Mouse (Mus musculus): ENCODE data around the gene Ssbp3.
A peak's percentile ranks its signal among the peaks of the same experiment; 100 is the strongest.

Gene Ssbp3

DNA sequence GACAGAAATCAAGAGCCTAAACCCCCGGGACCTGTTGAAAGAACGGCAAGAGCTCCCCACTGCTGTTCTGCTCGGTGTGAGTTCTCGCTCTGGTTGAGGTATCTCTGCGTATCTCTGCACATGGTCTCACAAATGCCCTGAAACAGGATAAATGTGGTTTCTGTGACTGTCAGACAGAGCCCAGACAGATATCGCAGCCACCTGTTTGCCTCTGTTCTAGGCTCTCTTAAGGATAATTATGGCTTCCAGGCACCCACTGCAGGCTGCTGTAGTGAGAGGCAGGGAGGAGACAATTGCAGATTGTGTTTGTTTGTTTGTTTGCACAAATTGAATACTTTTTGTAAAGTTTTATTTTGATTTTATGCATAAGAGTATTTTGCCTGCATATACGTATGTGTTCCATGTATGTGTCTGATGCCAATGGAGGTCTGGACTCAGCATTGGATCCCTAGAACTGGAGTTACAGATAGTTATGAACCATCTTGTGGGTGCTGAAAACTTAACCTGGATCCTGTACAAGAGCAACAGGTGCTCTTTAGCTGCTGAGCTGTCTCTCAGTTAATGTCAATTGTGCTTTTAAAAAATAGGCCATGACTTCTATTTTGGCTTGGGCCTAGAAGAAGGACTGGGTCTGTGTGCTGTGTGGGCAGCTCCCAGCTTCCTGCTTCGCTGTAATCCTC lies 101.0 kb downstream of the Ssbp3 start:
- no peak for DNase-seq (ENCODE audit: low spot score)

DNA sequence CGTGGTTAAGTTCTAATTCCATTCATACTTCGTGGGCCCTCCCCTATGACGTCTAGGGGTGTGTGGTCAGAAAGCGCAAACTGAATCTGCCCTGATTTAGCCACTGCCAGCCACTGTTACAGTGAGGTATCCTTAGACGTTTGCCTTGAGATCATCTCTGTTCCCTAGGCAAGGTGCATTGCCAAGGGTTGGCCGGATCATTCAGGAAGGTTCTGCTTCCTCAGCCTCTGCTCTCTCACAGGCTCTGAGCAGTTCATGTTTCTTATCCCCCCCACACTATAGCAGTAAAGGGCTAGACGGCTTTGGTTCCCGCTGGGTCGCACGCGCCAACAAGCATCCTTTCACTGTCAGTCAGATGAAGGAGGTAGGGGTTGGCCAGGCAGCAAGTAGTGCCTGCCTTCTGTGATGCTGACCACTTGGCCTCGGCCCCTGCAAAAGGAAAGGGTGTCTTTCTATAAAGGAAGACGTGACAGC lies 101.5 kb downstream of the Ssbp3 start:
- no peak for DNase-seq (ENCODE audit: low spot score)

DNA sequence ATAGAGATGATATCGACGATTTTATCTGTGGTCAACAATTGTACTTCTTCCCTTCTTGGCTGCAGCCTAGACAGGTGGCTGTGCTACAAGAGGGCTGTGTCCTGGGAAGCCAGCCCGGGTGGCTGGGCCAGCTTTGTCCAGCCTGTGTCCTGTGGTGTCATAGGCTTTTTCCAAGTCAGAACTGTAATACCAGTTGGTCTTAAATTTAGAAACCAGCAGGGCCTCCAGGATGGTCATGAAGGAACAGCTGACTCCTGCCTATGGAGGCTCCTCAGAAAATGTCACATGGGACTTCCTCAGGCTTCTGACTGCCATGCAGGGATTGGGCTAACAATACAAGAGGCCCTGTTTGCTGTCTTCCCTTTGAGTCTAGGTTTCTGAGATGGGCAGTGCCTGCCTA lies 102.1 kb downstream of the Ssbp3 start:
- DNase-seq (ENCODE audit: low spot score): no peak

DNA sequence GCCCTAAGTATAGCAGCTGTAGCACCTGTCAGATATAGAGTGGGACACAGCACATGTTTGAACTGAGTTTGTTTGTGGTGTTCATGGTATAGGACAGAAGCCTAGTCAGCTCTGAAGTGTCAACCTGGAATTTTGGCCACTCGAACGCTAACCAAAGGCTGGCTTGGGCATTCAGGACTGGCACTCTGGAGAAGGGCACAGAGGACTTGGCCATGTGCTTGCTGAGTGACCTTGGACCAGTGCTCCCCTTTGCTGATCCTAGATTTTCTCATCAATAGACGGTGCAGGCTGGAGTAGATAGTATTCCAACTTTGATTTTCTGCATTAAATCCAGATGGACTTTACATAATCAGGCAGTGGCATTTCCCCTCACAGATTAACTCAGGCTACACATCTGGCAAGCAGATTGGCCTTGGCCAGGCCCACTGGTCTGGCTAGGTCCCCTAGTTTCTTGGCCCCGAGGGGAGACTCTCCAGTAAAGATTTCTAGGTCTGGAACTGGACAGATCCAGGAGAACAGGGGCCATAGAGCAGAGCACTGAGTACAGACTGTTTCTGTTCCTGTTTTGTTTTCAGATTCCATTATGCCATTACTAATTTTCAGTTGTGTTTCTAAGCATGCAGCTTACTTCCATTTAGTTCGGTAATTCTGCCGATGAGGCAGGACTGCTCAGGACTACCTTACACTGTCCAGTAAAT lies 102.8 kb downstream of the Ssbp3 start:
- no peak for DNase-seq (ENCODE audit: low spot score)

DNA sequence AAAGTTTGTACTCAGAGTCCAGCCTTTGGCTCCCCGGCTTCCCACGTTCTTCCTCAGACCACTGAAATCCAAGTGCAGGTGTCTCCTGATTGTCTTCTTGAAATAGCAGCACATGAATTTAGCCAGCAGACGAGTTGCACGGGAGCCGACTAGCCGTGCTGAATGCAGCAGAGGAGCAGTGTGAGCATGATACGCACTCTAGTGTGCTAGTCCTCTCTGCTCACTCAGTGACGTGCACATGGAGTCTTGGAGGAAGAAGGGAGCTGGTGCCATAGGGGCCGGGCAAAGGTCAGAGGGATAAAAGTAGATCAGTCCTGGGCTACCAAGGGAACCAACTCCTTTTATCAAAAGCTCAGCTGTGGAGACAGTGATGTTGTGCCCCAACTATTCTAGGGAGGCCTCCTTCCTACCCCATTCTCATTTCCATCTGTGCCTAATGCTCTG lies 103.3 kb downstream of the Ssbp3 start:
- DNase-seq (ENCODE audit: low spot score): no peak

DNA sequence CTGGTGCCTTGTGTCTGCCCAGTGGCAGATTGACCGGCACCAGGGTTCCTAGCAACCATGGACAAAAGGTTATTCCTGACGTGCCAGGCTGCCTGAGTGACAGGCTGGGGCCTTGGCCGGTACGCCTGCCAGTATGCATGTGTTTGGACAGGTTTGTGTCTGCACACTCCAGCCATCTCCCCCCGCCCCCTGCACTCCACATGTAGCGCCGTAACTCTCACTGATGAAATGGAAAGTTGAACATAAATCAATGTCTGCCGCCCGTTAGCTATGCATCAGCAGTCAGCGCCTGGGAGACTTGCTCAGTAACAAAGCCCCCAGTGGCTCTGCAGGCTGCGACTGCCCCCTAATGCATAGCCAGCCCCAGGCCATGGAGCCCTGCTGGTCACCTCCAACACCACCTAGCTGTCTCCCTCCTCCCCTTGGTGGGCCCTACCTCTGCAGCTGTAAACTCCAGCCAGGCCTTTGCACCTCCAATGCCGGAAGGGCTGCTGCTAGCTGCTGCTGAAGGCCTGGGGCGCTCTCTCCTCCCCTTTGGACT lies 105.5 kb downstream of the Ssbp3 start:
- no peak for DNase-seq (ENCODE audit: low spot score)

DNA sequence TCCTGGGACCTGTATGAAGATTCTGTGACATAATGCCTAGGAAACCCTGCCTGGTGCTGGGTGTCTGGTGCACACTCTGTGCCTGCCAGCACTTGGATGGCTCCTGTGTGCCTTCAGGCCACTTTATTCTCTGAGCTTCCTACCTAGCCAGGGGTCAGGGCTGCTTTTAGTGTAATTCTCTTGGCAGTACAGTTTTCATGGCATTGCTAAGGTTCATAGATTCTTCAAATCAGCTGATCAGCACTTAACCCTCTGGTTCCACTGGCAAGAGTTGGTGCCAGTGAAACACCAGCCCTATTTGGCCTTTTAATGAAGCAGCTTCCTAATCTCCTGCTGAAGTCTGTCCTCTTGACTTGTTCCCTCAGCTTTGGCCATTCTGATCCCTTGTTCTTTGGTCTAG lies 106.8 kb downstream of the Ssbp3 start:
- no peak for DNase-seq (ENCODE audit: low spot score)

DNA sequence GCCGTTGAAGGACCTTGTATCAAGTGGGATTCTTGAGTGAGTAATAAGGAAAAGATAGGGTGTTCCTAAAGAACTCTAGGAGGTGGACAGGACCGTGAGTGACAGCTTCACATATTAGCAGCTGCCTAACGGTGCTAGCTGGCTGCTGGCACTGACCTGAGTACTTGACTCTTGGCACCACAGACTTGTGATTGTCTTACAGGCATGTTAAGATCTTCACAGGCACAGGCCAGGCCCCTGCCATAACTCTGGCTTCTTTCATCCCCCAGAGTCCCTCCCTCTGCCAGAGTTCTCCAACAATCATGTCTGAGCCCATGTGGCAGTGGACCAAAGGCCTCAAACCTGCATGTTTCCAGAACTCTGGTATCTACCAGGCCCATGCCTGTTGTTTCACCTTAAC lies 108.0 kb downstream of the Ssbp3 start:
- DNase-seq (ENCODE audit: low spot score): no peak

DNA sequence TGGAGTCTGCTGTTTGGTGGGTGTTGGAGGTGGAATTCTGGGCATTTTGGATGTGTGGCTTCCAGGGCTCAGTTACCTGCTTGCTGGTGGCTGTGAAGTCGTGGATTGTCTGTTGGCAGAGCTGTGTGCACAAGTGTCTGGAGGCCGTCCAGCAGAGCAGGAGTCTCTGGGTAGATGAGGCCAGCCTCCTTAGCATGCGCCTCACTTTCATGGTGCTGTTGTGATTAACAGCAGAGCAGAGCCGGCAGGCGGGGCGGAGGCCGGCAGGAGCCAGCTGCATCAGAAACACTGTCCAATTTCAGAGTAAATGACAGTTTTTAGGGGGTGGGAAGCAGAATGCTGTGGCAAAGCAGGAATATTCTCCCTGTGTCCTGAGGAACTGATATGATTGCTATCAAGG lies 108.5 kb downstream of the Ssbp3 start:
- no peak for DNase-seq (ENCODE audit: low spot score)

DNA sequence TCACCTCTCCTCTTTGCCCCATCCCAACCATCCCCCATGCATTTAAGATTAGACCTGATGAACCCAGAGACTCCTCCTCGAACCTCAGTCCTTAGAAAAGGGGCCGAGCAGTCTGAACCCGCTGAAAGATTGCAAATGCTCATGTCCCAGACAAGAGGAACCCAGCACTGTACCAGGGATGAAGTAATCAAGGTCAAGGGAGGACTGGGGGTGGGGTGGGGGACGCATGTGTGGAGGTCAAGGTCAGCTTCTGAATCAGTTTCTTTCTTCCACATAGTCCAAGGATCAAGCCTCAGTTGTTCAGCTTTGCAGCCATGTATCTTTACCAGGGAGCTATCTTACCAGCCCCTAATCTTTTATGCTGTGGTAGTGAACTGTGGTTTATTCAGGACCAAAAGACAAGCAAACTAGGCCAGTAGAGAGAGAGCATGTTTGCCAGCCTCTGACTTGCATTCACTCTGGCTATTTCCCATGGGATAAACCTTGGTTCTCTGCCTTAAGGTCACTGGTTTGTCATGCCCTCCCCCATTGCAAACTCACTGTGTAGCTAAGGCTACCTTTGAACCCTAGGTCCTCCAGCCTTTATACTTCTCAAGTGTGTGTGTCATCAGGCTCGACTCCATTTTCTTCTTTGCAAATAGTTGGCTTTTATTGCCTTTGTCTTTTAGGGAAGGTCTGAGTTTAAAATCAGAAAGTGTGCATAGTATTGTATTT lies 109.9 kb downstream of the Ssbp3 start:
- no peak for DNase-seq (ENCODE audit: low spot score)

DNA sequence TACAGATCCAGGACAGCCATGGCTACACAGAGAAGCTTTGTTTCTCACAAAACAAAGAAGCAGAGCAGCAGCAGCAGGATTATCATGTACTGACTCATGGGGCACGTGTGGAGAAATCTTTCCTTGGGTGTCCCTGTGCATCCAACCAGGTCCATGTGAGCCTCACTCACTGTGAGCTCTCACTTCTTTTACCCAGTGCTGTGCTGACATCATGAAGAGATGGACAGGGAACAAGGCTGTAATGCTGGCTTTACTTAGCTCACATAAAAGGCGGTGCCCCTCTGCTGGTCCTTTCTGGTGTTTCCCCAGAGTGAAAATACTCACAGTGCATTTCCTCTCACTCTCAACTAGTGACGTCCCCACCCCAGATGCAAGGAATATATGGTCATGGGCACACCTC lies 111.0 kb downstream of the Ssbp3 start:
- DNase-seq (ENCODE audit: low spot score): no peak

DNA sequence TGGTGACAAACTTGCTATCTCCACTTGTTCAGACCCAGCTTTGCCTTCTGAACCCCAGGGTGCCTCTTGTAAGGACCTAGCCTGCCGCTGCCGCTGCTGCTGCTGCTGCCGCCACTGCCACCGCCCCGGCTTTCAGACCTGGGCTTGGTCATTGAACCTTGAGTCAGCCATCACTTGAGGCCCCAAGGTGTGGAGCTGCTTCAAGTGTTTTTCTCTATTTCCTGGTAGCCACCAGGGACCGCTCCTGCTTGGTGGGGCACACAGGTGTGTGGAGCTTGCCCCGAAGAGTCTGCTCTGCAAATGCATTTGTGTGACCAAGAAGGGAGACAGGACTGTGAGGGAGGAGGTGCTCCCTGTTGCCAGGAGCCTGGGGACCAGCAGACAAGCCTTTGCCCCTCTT lies 114.4 kb downstream of the Ssbp3 start:
- no peak for DNase-seq (ENCODE audit: low spot score)

DNA sequence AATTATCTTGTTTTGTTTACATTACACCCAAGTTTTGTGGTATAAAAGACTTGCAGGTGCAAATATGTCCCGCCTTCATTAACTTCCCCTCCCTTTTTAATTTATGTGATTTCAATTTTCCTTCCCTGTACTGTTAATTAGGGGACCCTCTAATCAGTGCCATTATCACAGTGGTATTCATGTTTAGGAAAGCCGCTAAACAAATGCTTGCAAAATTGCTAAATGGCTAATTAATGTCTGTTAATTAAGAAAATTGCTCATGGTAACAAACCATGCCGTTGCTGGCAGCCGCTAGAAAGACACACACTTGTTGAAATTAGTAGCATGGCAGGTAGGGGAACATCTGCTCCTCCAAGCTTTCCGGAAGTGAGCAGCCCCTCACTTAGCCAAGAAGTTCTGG lies 114.9 kb downstream of the Ssbp3 start:
- DNase-seq (ENCODE audit: low spot score): no peak

DNA sequence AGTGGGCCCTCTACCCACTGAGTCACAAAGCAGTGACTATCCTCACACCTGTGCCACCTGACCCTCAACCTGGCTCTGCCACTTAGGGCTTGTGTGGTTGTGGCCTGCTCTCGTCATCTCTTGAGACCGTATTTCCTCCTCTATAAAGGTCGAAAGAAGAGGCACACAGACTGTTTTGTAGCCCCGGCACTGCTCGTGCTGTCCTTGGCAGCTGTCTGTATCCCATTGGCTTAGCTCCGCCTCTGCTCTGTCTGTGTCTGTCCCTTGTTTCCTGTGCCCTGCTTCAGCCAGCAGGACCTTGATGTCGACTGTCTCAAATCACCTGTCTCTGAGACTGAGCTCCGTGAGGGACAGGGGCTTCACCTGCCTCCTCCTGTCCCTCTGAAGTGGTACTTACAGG lies 116.0 kb downstream of the Ssbp3 start:
- no peak for DNase-seq (ENCODE audit: low spot score)

DNA sequence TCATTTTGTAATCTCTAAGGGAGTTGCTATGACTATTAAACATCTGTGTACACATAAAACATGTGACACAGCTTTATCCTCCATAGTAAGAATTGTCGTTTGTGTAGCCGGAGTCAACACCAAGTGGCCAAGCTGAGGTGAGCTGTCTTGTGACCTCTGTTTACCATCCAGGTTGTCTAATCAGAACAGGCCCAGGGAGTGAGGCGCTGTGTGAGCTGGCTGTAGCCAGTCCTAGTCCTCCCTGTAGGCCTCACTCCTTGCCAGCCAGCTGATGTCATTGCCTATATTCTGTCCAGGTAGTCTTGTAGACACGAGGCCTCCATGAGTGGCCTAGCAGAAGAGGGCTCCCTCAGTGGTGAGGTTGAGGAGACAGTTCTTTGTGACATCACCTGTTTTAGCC lies 125.2 kb downstream of the Ssbp3 start:
- DNase-seq (ENCODE audit: low spot score): no peak

DNA sequence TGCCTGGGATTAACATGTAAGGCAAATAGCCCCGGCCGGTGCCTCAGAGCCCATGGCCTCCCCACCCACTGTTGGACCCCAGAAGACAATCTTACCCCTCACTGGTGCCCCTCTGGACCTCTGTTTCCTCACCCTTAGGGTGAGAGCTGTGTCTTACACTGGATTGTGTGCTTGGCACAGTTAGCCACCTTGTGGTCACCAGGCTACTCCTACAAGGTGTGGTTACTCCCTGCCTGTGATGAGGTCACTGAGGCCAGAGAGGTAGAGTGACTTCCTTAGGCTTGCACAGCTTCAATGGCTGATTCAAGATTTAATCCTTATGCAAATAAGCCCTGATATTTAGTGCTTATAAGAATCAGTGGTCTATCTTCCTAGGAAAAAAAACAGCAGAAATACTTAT lies 126.5 kb downstream of the Ssbp3 start:
- no peak for DNase-seq (ENCODE audit: low spot score)

DNA sequence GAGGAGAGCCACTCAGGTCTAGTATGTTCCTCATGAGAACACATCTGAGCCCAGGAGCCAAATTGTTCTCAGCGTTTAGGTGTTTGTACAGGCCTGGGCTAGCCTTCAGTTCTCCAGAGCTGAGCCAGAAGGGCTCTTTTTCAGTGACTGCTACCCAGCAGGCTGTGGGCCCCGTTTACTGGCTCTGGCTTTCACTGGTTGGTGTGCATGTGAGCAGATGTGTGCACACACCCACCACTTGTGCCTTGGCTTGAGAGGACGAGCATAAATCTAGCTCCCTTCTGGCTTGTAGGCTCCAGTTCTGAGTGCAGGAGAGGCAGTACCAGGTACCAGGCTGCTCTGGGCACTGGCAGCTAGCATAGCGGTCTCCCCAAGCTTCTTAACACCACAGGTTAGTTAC lies 127.8 kb downstream of the Ssbp3 start:
- DNase-seq (ENCODE audit: low spot score): no peak

DNA sequence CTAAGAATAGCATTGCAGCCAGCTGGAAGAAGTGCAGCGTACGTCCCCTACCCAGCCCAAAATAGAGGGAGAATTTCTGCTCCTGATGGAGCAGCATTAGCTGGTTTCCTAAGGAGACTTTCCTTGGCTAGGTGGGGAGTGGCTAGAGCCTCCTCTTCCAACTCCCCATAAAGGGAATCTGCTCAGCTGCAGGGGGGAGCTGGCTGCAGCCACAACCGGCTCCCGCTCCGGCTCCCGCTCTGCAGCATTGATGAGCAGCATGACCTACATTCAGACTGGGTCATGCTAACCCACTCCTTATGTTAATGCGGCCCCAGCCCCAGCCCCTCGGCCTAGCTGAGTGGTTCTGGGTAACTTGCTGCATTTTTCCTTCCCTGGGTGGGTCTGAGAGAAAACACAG lies 128.8 kb downstream of the Ssbp3 start:
- no peak for DNase-seq (ENCODE audit: low spot score)

DNA sequence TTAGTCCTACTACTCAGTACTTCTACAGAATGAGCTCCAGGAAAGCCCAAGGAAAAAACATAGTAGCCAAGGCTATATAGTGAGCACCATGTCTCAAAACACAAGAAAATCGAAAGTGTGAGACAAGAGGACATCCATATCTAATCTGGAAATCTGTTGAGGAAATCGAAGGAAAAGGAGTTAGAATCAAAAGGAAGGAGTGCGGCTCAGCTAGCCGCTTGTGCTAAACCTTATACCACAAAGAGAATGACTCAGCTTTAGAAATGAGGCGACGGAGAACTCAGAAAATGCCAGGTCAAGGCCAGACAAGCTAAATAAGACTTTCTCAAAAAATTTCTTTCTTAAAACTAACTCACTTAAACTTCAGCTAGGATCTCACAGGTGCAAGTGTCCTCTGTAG lies 131.8 kb downstream of the Ssbp3 start:
- no peak for DNase-seq (ENCODE audit: low spot score)

DNA sequence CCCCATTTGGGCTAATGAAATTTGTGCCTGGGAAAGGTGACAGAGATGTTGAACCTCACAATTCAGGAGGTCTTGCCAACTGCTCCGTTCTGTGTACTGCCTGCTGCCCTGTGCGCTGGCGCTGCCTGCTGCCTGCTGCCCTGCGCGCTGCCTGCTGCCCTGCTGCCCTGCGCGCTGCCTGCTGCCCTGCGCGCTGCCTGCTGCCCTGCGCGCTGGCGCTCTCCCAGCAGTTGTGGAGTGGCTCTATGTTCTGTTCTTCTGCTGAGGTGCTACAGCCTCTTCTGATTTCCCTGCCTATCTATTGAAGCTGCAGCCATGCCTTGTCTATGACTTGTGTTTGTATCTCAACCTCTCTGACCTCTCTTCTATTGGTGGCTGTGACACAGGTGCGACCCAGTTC lies 134.7 kb downstream of the Ssbp3 start:
- no peak for DNase-seq (ENCODE audit: low spot score)

DNA sequence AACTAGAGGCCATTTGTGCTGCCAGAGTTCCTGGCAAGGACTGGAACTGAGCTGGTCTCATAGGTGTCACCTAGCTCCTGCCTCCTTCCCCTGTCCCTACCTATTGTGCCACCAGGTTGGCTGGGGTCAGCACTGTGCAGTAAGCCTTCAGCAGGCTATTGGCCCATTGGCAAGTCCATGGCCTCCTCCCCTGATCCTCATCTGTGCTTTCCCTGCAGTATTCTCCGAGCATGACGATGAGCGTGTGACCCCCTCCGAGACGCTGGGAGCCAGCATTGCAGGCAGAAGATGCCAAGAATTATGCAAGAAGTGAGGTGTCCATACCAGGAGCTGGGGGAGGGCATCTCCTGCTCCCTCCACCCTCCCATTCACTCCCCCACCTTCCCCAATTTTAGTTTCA lies 137.3 kb downstream of the Ssbp3 start:
- no peak for DNase-seq (ENCODE audit: low spot score)

DNA sequence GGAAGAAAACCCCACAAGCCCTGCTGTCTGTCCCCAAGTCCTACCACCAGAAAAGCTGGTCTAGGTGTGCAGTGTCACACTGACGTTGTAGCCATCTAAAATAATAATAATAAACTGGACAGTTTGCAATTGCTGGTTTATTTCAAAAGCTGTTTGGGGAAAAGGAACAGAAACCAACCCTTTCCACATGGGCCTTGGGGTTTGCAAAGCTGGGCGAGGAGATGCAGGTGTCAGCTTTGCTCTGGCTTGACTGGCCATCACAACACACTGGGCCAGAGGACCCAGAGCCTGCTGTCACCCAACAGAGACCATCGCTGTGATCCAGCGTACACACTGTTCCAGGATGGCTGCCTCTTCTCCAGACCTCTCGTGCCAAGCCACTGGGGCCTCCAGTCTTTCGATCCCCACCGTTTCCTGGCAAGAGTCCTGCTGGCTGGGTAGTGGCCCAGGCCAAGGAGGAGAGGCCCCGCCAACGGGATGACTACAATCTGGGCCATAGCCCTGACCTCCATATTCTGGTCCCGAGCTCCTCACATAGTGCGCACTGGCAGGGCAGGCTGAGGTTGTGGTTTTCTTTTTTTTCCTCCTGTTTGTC lies 138.2 kb downstream of the Ssbp3 start:
- peak; percentile 75 for DNase-seq (ENCODE audit: low spot score)

DNA sequence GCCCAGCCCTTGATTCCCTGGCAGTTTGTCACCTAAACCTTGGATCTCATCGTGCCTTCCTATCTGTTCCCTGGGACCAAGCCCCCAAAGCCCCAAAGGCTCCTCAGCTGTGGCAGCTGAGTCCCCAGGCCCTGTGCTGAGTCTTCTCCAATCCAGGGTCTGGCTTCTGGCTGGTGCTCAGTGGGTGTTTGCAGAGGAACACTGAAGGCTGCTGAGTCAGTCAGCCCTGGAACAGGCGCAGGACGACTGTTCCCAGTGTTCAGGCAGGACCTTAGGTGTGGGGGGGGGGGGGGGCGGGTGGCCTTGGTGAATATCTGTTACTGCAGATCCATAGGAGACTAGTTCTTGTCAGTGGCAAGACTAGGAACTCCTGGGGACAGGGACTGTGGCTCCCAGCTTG lies 141.4 kb downstream of the Ssbp3 start:
- no peak for DNase-seq (ENCODE audit: low spot score)
